Mouse (Mus musculus): ENCODE results near the gene Kcnab1.

- no peak for TF ChIP-seq MYOG (IDR thresholded peaks at IDR 0.05; ENCODE audit: control insufficient read depth, extremely low read depth, insufficient read length)
- no peak for TF ChIP-seq MAX (IDR thresholded peaks at IDR 0.05)
- no peak for TF ChIP-seq CTCF (IDR thresholded peaks at IDR 0.05; ENCODE audit: control insufficient read depth, insufficient read depth, insufficient read length)
- no peak for TF ChIP-seq CEBPB (IDR thresholded peaks at IDR 0.05; ENCODE audit: low read depth)
Observed at GRCm38 (mm10) chr3:65116958-65117357, 7.8 kb downstream of the Kcnab1 start.

All from C2C12 (cell line).